Mouse (Mus musculus) hindbrain, postnatal 0 days (tissue): ENCODE results near the gene B230219D22Rik. TPM values are rescaled to one million over a fixed set of nuclear protein-coding genes. Genes with fewer than 3 reads are reported as not detected.
"Not testable (repeated sequence)": the region's sequence is repeated elsewhere in the genome, so short reads cannot be mapped to it uniquely, and the experiment has no call there.

Experiments
- ATAC-seq: fragments of 200-750 bp; cut with Nextera tagmentation; 2 replicates; pipeline ENCODE4 v1.8.0; 2017; ENCODE audit warnings: mild to moderate bottlenecking, moderate TSS enrichment, moderate library complexity
- DNase-seq: peaks from one replicate; pipeline ENCODE4 v3.0.0-alpha.2; 2015; ENCODE audit warnings: low spot score
- H3K27ac ChIP-seq: fragments of 300-500 bp; sonication (generic); 2 replicates; pipeline ENCODE4 v1.5.1; 2014; ENCODE audit warnings: mild to moderate bottlenecking
- H3K27me3 ChIP-seq: fragments of 300-500 bp; sonication (generic); 2 replicates; pipeline ENCODE4 v1.6.1; 2014; ENCODE audit warnings: low read length, mixed read lengths; ENCODE audit not compliant: insufficient read depth
- H3K36me3 ChIP-seq: fragments of 300-500 bp; sonication (generic); 2 replicates; pipeline ENCODE4 v1.6.1; 2014; ENCODE audit warnings: low read length, mixed read lengths; ENCODE audit not compliant: insufficient read depth
- H3K4me1 ChIP-seq: fragments of 300-500 bp; sonication (generic); 2 replicates; pipeline ENCODE4 v1.6.1; 2014; ENCODE audit warnings: antibody characterized with exemption, low read length, mixed read lengths; ENCODE audit not compliant: insufficient read depth
- H3K4me2 ChIP-seq: fragments of 300-500 bp; sonication (generic); 2 replicates; pipeline ENCODE4 v1.6.1; 2014; ENCODE audit warnings: low read depth, mild to moderate bottlenecking, low read length, moderate library complexity, mixed read lengths
- H3K4me3 ChIP-seq: fragments of 300-500 bp; sonication (generic); 2 replicates; pipeline ENCODE4 v1.5.1; 2014; ENCODE audit warnings: low read length
- H3K9ac ChIP-seq: fragments of 300-500 bp; sonication (generic); replicated peaks from 2 replicates; pipeline ENCODE4 v1.6.1; 2014; ENCODE audit warnings: mild to moderate bottlenecking, low read length, moderate library complexity, mixed read lengths
- H3K9me3 ChIP-seq: fragments of 300-500 bp; sonication (generic); 2 replicates; pipeline ENCODE4 v1.6.1; 2016; ENCODE audit warnings: low read length, mixed read lengths
- CTCF ChIP-seq: IDR thresholded peaks from 2 replicates; pipeline ENCODE4 v1.5.1; 2016; ENCODE audit warnings: antibody characterized with exemption, control low read depth, low read depth
- WGBS: fragments of 180-500 bp; shearing (Covaris S2); extraction: QIAGEN DNeasy Blood & Tissue Kit; methylation state at CpG from one replicate; pipeline ENCODE4 v1.1.7; 2014; 5-methylcytosine and 5-hydroxymethylcytosine counted together
- polyA plus RNA-seq: library from polyadenylated mRNA; unstranded; fragments of >200 nt; fragmentation: Nextera tagmentation; extraction: Ambion mirVana; gene quantifications from 2 replicates; pipeline ENCODE4 v1.2.1, GENCODE M21; 2015
- total RNA-seq: library from RNA; depleted of rRNA; stranded (reverse); fragments of >200 nt; gene quantifications from 2 replicates; pipeline ENCODE4 v1.2.3, GENCODE M21; 2014

B230219D22Rik gene
- total and polyA plus RNA-seq, 2 experiments from 2014 or later: 55.0 to 145 TPM

DNA sequence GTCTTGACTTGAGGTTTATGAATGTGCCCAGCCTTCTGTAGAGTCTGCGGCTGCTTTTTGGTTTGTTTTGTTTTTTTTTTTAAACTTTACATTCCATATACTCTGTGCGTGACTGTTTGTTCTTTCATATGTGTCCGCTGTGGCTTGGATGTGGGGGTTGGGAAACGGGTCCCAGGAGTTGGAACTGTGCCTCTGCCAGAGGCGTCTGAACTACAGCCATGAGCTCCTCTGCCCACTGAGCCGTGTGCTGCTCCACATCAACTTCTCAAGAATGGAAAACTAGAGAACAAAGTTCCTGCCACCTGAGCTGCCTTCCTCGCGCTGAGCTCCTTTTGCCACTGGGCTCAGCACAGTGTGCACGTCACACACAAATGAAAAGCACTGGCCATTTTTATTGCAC is 10.7 kb upstream of the B230219D22Rik start:
- Histone ChIP-seq H3K27ac (no peak overlapping the region), H3K9ac (no peak overlapping the region), H3K36me3 (peaks cover 27% of the 10 kb centered on the region), H3K9me3 (no peaks in the 10 kb centered on the region), H3K4me1 (no peaks in the 10 kb centered on the region), H3K27me3 (no peaks in the 10 kb centered on the region), H3K4me2 (no peak overlapping the region), H3K4me3 (no peak overlapping the region)
- ATAC-seq: no peak
- DNase-seq: no peak
- no peak for TF ChIP-seq CTCF
- WGBS: 79% methylated on average over 9 of the region's 9 CpGs

- TF ChIP-seq CTCF: no peak
- ATAC-seq: no peak
- WGBS: 90% methylated on average over 3 of the region's 3 CpGs
- DNase-seq: no peak
- no peak overlapping the region for H3K27ac ChIP-seq
- H3K9ac ChIP-seq: no peak overlapping the region
- H3K4me2 ChIP-seq: no peak overlapping the region
- no peak overlapping the region for H3K4me3 ChIP-seq
- no peaks in the 10 kb centered on the region for H3K27me3 ChIP-seq
- no peaks in the 10 kb centered on the region for H3K9me3 ChIP-seq
- no peaks in the 10 kb centered on the region for H3K4me1 ChIP-seq
- H3K36me3 ChIP-seq: peaks cover 16% of the 10 kb centered on the region; the same call in 1 of the 2 replicates
These were observed 9.3 kb upstream of the B230219D22Rik start for GRCm38 (mm10) chr13:55683581-55683980.

DNA sequence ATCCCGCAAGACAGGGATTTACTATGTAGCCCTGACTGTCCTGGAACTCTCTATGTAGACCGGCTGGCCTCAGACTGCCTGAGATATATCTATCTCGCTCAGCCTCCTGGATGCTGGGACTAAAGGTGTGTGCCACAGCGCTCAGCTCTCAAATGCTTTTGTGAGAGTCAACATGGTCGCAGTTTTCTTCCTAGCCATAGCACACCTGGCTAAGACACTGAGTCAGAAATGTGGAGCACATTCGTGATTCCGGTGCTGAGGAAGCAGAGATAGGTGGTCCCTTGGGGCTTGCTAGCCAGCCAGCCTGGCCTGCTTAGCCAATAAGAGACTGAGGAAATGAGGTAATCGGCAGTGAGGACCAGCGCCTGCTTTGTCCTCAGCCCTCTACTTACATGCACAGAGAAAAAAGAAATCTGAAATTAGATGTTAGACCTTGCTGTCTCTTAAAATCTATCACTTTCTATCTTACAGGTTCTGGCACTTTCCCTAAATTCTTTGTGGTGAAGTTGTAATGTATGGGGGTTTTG is 6.8 kb upstream of the B230219D22Rik start:
- Histone ChIP-seq H3K27ac (peak overlapping the region; percentile 22; the same call in 1 of the 2 replicates), H3K36me3 (no peaks in the 10 kb centered on the region), H3K4me2 (no peak overlapping the region), H3K4me3 (no peak overlapping the region), H3K9ac (no peak overlapping the region), H3K9me3 (no peaks in the 10 kb centered on the region), H3K4me1 (no peaks in the 10 kb centered on the region), H3K27me3 (no peaks in the 10 kb centered on the region)
- whole genome bisulfite sequencing: 68% methylated on average over 9 of the region's 9 CpGs
- peak; percentile 66 for DNase-seq
- peak; percentile 80 for ATAC-seq
- no peak for TF ChIP-seq CTCF

DNA sequence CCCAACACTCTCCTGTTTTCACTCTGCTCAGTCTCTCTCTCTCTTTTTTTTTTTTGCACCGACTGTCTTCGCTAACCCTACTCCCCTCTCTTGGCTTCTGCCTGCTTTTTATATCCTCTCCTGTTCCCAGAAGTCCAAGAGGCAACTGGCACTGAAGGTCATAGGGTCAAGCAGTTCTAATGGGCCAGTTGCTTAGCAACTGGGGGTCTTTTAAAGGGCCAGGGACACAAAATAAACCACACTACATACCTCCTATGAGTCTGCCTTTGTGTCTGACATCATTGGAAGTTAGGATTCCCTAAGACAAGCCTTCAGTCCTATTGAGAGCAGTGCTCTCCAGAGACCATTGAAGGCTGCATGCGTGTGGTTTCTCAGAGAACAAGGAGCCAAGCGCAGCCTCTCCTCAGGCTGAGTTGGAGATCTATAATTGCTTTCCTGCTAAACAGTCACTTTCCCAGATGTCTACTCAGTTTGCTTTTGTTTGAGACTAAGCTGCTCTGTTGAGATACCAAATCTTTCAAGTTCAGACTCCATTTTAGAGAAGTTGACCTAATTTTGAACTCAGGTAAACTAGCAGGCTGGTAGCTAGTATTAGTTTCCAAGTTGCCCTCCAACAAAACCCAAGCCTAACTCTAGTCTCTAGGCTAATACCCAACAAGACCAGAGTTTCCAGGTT is 4.9 kb upstream of the B230219D22Rik start:
- ATAC-seq (no peak), DNase-seq (no peak)

GRCm38 (mm10) chr13:55693243-55693721 is 358 bp downstream of the B230219D22Rik start:
- 1% methylated on average over 37 of the region's 70 CpGs for WGBS
- peak; percentile 62 for DNase-seq
- H3K36me3 ChIP-seq: no peaks in the 10 kb centered on the region

More for the DNA sequence above, 4.9 kb upstream of the B230219D22Rik start:
- no peaks in the 10 kb centered on the region for H3K36me3 ChIP-seq
- WGBS: 13% methylated on average over 4 of the region's 4 CpGs
- no peak overlapping the region for H3K27ac ChIP-seq
- TF ChIP-seq CTCF: no peak
- no peak overlapping the region for H3K9ac ChIP-seq
- no peak overlapping the region for H3K4me2 ChIP-seq
- H3K4me3 ChIP-seq: no peak overlapping the region
- H3K9me3 ChIP-seq: no peaks in the 10 kb centered on the region
- no peaks in the 10 kb centered on the region for H3K27me3 ChIP-seq
- no peaks in the 10 kb centered on the region for H3K4me1 ChIP-seq

GRCm38 (mm10) chr13:55694110-55694509 is 1.2 kb downstream of the B230219D22Rik start:
- TF ChIP-seq CTCF: no peak
- ATAC-seq: no peak
- H3K4me2 ChIP-seq: peak overlapping the region; percentile 78
- no peak overlapping the region; the same call in 1 of the 2 replicates for H3K27ac ChIP-seq
- H3K9me3 ChIP-seq: no peaks in the 10 kb centered on the region
- H3K36me3 ChIP-seq: peaks cover 2% of the 10 kb centered on the region; the same call in 1 of the 2 replicates
- peak overlapping the region; percentile 99 for H3K9ac ChIP-seq
- peaks cover 15% of the 10 kb centered on the region for H3K4me1 ChIP-seq
- WGBS: 13% methylated on average over 8 of the region's 8 CpGs
- DNase-seq: no peak
- H3K27me3 ChIP-seq: no peaks in the 10 kb centered on the region
- H3K4me3 ChIP-seq: peak overlapping the region; percentile 85

More at GRCm38 (mm10) chr13:55693243-55693721, 358 bp downstream of the B230219D22Rik start:
- Histone ChIP-seq H3K9ac (peak overlapping the region; percentile 99), H3K9me3 (no peaks in the 10 kb centered on the region), H3K27ac (peak overlapping the region; percentile 98), H3K4me1 (peaks cover 15% of the 10 kb centered on the region), H3K4me2 (peak overlapping the region; percentile 78), H3K27me3 (no peaks in the 10 kb centered on the region), H3K4me3 (peak overlapping the region; percentile 85)
- peak; percentile 69; the same call in 1 of the 2 replicates for ATAC-seq
- TF ChIP-seq CTCF: no peak

DNA sequence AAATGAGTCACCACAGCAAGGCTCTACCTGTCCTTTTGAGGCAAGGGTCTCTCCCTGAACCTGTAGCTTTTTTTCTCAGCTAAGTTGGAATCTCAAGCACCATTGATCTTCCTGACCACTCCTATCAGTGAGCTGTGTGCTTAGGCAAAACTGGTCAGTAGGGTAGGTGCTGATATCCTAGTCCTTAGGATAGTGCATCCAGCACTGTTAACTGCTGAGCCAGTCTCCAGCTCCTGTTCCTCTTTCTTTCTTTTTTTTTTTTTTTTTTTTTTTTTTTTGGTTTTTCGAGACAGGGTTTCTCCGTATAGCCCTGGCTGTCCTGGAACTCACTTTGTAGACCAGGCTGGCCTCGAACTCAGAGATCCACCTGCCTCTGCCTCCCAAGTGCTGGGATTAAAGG is 3.1 kb downstream of the B230219D22Rik start:
- not testable (repeated sequence) for H3K4me3 ChIP-seq, H3K4me2 ChIP-seq, H3K9me3 ChIP-seq, H3K27ac ChIP-seq, H3K9ac ChIP-seq, H3K27me3 ChIP-seq, DNase-seq, ATAC-seq
- peaks cover 11% of the 10 kb centered on the region; the same call in 1 of the 2 replicates for H3K36me3 ChIP-seq
- 100% methylated on average over 1 of the region's 3 CpGs for WGBS
- peaks cover 15% of the 10 kb centered on the region for H3K4me1 ChIP-seq
